Mouse (Mus musculus) adrenal gland, postnatal 14 days (tissue): ENCODE measurements around the gene Gbx2. TPM values are rescaled to one million over a fixed set of nuclear protein-coding genes. Genes with fewer than 3 reads are reported as not detected.
A peak's percentile ranks its signal among the peaks of the same experiment; 100 is the strongest.

Source experiments
- DNase-seq: peaks from one replicate; pipeline ENCODE4 v3.0.0; 2021; ENCODE audit warnings: mixed read lengths
- total RNA-seq: library from RNA; stranded (reverse); gene quantifications from 2 replicates; pipeline ENCODE4 v1.2.3, GENCODE M21; 2021

The Gbx2 gene
- total RNA-seq, 1 experiment from 2014 or later: not detected

DNA sequence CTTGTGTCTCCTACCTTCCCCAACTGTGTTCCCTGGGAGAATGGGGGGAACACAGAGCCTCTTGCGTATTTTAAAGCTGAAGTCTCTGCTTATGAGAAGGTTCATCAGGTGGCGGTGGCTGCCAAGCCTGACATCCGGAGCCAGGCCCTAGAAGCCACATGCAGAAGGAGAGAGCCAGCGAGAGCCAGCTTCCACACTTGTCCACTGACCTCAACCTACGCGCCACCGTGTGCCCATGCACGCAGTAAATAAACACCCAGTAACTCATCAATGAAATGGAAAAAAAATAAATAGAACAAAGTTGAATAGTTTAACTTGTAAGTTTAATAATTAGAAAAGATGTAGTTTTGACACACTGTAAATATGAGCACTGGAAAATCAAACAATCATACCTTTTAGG is 21.2 kb downstream of the Gbx2 start:
- no peak for DNase-seq

DNA sequence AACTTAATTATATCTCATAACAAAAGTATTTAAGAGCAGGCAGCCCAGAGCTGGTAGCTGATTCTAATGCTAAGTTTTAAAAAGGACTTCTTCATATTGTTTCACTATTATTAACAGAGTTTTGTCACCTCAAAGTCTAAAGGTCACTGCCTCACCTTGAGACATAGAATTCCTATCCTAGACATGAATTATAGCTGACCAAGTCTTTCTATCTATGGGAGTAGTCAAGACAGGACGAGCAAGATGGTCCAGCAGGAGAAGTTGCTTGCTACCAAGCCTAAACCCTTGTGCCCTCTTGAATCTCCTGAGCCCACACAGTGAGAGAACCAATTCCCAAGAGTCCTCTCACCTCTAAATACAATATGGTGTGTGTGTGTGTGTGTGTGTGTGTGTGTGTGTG is 28.3 kb downstream of the Gbx2 start:
- no peak for DNase-seq

DNA sequence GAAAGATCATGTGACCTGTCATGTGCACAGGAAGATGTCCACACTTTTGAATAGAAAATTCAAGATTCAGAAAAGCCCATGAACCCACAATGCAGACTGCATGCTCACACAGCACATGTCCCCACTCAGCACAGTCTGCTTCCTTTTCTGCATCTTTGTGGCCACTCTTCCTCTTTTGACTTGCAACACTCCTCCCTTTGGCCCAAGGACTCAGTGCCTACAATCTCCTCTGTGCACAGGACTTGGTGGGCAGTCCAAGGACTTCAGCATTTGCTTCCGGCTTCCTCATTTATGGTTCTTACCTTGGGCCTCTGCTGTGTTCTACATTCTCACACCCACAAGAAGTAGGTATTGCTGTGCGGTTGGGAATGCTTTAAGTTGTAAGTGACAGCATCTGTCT is 28.7 kb downstream of the Gbx2 start:
- DNase-seq: no peak

DNA sequence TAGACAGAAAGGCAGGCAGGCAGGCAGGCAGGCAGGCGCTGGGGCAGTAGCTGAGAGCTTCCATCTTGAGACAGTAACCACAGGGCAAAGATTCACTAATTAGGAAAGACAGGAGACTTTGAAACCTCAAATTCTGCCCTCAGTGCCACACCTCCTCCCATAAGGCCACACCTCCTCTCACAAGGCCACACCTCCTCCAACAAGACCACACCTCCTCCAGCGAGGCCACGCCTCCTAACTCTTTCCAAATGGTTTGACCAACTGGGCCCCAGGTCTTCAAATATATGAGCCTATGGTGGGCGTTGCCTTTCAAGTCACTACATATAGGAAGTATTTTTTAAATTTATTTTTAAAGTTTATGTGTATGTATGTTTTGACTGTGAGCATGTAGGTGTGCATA is 29.6 kb downstream of the Gbx2 start:
- DNase-seq: no peak

DNA sequence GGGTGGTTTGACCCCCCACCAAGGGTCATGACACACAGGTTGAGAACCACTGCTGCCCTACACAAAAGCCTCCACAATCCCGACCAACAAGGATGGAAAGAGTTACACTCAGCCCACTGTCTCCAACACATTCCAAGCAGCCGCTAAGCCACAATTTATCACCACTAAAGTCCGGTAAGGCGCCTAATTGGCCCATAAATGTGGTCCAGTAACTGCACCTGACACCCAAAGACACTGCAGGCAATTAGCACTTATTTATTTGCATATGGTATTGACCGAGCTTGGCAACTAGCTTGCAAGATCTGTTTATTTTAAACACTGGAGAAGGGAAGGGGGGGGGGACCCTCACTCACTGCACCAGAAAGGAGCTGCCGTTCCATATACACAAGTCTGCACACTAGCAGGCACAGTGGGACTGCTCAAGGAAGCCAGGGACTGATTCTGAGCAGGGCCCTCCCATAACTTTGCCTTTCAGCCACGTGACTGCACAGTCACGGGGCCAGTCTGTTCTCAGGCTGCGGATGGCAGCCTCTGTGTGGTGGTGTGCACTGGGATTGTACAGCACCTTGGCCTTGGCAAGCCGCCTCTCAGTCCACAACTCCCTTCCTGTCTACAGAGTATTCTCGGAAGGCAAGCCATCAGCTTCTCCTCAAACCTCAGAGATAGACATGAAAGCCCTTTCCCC is 31.1 kb downstream of the Gbx2 start:
- no peak for DNase-seq

DNA sequence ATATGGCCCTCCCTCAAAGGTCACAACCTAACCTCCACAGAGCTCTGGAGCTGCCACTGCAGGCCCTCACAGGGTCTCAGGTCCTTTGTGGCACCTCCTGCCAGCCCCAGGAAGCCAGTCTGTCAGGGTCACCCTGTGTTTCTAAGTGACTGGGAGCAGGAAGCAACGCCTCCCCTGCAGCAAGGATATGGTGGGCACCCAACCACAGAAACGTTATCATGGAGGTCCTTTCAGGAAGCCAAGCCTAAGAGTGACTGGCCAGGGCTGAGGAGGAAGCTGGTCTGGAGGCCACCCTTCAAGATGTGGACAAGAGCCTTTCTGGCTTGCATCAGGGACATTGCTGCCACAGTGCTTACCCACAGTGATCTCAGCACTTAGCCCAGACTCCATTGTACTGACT is 31.9 kb downstream of the Gbx2 start:
- no peak for DNase-seq

DNA sequence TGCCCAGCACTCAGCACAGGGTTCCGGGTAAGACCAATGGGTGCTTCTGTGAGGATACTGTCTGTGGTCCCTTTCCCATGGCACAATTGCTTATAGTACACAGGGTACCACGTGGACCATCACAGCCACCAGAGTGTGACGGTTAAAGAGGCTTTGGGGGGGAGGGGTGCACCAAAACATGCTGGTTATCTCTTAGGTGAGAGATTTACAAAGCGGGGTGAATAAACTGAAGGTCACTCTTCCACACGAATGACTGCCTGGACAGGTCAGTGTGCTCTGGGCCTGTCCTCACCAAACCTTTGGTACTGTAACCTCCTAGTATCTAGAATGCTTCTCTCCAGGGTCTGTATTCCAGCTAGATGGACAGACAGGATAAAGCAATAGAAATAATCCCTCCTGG is 35.2 kb downstream of the Gbx2 start:
- no peak for DNase-seq

DNA sequence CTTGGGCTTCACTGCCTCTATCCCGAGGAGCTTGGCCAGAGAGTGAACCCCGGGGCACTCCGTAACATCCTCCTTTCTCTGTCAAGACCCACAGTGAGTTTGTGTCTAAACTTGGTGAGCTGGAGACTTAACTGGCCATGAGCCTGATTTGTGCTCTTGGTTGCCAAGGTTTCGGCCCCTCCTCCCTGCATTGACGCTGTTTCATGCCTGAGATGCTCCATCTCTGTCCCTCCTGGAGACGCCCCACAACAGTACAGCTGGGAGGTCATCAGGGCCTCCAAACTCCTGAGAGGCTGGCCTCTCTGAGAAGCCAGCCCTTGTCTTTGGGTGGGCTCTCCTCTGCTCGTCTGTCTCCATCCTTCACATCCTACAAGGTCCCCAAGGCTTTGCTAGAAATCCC is 38.7 kb downstream of the Gbx2 start:
- DNase-seq: peak; percentile 27

DNA sequence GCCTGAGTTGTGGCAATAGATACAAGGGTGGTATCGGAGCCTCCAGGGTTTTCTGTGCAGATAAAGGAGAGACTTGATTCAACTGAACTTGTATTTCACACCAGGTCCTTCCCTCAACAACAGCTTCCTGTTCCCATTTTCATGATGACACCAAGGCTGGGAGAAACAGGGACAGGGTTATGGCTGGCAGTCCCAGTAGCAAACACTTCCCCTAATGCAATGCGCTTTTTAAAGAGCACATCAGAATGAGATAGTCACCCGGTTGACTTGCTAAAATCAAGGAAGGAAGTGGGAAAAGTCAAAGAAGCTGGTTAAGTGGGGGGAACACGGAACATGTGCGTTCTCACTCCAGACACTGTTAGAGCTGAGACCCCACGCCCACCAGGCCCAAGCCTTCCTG is 39.6 kb downstream of the Gbx2 start:
- no peak for DNase-seq

DNA sequence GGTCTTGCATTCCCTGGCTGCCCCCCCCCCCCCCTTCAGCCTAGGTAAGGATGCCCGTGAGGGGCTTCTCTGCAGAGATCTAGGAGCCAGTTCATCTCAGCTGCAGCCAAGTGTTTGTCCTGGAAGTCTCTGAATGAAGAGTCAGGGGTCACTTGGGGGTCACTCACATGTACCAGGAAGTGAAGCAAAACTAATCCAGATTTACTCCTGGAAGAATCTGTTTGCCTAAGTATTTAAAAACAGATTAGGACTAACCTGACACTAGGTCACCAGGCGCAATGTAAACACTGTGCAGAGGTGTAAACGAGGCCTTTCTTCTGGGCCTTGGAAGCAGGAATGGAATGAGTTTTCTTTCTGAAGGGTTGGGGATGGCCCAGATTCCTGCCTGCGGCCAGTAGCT is 45.3 kb downstream of the Gbx2 start:
- no peak for DNase-seq

DNA sequence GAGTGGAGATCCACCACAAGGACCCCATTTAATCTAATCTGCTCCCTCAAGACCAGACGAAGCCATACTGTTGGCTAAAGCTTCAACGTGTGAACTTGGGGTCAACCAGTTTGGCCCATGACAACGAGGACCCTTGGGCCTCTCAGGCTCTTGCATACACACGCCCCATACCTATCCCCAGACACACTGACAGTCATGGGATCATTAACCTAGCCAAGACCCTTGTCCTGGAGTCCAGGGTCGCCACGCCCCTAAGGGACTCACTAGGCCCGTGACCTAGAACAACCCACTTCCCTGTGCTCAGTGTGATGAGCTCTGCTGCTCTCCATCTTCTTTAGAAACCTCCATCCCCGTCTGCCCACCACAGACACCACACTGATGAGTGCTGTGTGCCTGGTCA is 46.6 kb downstream of the Gbx2 start:
- DNase-seq: no peak

DNA sequence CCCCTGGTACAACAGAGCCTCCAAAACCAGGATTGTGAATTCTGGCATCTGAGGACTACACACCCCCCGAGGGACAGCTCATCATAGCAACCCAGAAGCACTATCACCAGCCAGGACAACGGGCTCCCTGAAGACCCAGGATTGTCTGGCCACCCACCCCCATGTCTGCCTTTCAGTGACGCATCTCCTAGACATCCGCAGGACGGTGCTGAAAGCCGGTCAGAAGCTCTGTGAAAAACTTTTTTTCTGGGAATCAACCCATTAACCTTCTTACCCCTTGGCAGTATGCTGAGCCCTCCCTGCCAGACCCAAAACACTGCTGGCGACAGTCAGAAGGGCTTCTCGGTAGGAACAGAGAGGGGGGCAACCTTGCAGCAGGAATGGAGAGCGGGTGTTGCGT is 50.1 kb downstream of the Gbx2 start:
- DNase-seq: no peak

DNA sequence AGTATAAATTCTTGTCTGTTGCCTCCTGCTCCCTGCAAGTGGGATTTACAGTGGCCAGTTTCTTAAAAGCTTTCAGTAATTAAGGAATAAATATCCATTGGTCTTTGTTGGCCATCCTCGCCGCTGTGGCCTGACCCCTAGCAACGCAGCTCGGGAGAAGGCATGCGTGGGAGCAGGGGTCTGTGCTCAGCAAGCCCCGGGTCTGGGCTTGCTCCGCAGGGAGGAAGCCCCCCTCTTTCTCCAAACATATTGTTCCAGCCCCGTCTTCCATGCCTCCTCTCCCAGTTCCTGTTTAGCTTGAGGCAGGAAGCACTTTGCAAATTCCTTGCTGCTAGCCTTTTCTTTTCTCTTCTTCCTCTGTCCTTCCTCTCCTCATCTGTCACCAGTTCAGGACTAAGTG is 50.8 kb downstream of the Gbx2 start:
- no peak for DNase-seq

DNA sequence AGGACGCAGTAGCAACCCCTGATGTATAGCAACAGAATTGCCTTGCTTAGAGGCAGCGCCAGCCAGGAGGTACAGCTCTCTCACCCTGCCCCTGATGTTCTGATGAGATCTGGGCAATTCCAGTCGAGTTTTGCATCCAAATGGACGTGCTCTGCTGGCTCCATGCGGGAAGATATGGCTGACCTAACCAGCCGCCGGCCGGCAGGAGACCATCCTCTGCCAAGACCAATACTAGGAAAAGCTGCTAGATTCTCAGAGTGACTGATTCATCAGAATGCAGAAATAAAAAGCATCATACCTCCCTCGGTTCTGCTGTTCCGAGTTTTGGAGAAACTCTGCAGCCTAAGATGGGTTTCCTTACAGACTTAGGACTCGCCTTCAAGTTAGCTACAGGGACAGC is 52.5 kb downstream of the Gbx2 start:
- DNase-seq: no peak

Other genes with a start within 250 kb of the Gbx2 start
- not detected in 2 replicates for gene Asb18, start 83.5 kb upstream of the Gbx2 start, total RNA-seq
- gene Iqca, start 222.2 kb upstream of the Gbx2 start, total RNA-seq: not detected in 2 replicates